Mouse (Mus musculus) C2C12 (cell line): ENCODE data around the gene Fez2. TPM values are rescaled to one million over a fixed set of nuclear protein-coding genes. Genes with fewer than 3 reads are reported as not detected.

Experiments used
- H3K27me3 ChIP-seq: one replicate; pipeline ENCODE4 v1.6.1; 2011; ENCODE audit not compliant: control insufficient read depth, insufficient read depth, insufficient read length
- H3K36me3 ChIP-seq: one replicate; pipeline ENCODE4 v1.6.1; 2011; ENCODE audit not compliant: control insufficient read depth, insufficient read depth
- H3K4me3 ChIP-seq: one replicate; pipeline ENCODE4 v1.5.1; 2011; ENCODE audit warnings: mild to moderate bottlenecking, control low read depth; ENCODE audit not compliant: poor library complexity, insufficient read depth, severe bottlenecking
- H3K79me2 ChIP-seq: one replicate; pipeline ENCODE4 v1.6.1; 2011; ENCODE audit not compliant: control insufficient read depth, insufficient read depth
- H3K79me3 ChIP-seq: one replicate; pipeline ENCODE4 v1.6.1; 2011; ENCODE audit warnings: low read depth, control low read depth
- H3ac ChIP-seq: one replicate; pipeline ENCODE3; 2011; ENCODE audit warnings: low read depth; ENCODE audit not compliant: control insufficient read depth, insufficient read length
- CEBPB ChIP-seq: IDR thresholded peaks from one replicate; pipeline ENCODE4 v1.6.1; 2011; ENCODE audit warnings: low read depth, mild to moderate bottlenecking, control low read depth, moderate library complexity
- CTCF ChIP-seq: IDR thresholded peaks from one replicate; pipeline ENCODE4 v1.5.1; 2011; ENCODE audit not compliant: control insufficient read depth, insufficient read depth, insufficient read length
- FOSL1 ChIP-seq: IDR thresholded peaks from one replicate; pipeline ENCODE4 v1.8.0; 2011; ENCODE audit warnings: mild to moderate bottlenecking, low read length; ENCODE audit not compliant: poor library complexity, insufficient read depth, severe bottlenecking
- MAX ChIP-seq: IDR thresholded peaks from one replicate; pipeline ENCODE4 v1.6.1; 2011; ENCODE audit warnings: mild to moderate bottlenecking, control low read depth
- MYOD1 ChIP-seq: IDR thresholded peaks from one replicate; pipeline ENCODE4 v1.6.1; 2011; ENCODE audit warnings: low read depth; ENCODE audit not compliant: control insufficient read depth, insufficient read length
- MYOG ChIP-seq: IDR thresholded peaks from one replicate; pipeline ENCODE4 v1.6.1; 2011; ENCODE audit not compliant: control insufficient read depth, insufficient read length; ENCODE audit errors: extremely low read depth
- USF1 ChIP-seq: IDR thresholded peaks from one replicate; pipeline ENCODE4 v1.6.1; 2011; ENCODE audit warnings: low read depth, mild to moderate bottlenecking, control low read depth, moderate library complexity
- polyA plus RNA-seq: library from polyadenylated mRNA; unstranded; fragments of >200 nt; fragmentation: generic; extraction: Trizol; gene quantifications from one replicate; pipeline ENCODE4 v1.2.1, GENCODE M21; 2012; ENCODE audit warnings: missing spikeins

Fez2 gene
- polyA plus RNA-seq, 1 experiment: 31.9 TPM

DNA sequence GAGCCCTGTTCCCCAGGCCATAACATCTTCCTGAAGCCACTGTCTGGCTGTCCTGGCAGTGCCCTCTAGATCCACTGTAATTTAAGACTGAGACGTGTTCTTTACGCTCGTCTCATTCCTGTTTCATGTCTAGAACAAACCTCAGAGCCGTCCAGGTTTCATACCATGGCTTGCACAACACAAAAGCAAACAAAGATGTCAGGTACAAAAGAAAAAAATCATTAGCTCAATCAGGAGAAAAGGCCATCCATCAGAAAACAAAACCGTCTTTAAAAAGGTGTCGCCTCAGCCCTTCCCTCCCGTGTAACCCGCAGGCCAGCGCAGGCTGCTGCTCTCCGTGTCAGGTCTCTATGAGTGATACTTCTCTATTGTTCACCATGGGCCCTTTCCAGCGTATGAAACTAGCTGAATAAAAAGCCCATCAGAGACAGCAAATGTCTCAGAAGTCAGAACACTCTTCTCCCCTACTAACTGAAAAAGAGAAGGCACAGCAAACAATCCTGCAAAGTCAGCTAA is 38.2 kb downstream of the Fez2 start:
- no peaks in the 10 kb centered on the region for H3K27me3 ChIP-seq

DNA sequence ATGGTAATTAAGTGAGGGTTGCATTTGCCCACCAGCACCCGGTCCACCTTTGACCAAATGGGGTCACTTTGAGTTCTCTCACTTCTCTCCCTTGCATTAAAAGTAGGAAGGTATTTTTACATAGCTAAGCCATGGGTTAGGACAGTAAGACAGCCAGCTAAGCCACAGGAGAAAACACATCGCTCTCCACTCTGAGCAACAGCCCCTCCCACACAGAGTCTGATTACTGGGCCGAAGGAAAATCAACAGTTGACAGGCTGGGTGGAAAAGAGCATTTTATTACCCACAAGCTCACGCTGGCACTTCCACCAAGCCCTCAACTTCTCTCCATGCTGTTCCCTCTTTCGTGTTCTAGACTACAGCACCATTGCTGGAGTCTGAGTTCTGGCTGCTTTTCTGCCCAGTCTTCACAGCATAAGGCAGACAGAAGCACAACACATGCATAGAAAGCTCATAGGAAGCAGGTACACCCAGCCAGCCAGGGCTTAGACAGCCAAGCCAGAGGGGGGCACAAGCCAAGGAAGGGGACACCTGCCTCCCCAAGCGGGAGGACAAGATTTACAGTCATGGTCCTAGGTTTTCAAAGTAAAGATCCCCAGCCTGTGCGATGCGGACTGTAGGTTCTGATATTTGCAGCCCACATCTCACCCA is 38.7 kb downstream of the Fez2 start:
- Histone ChIP-seq H3K36me3 (peaks cover 24% of the 10 kb centered on the region), H3K27me3 (no peaks in the 10 kb centered on the region), H3K4me3 (no peak overlapping the region), H3K79me2 (no peaks in the 10 kb centered on the region), H3ac (no peak overlapping the region), H3K79me3 (no peaks in the 10 kb centered on the region)
- TF ChIP-seq MYOG (no peak), MYOD1 (no peak), USF1 (no peak), CEBPB (no peak), MAX (no peak), CTCF (no peak), FOSL1 (no peak)

More for the DNA sequence above, 38.2 kb downstream of the Fez2 start:
- Histone ChIP-seq H3K36me3 (peaks cover 28% of the 10 kb centered on the region), H3K4me3 (no peak overlapping the region), H3ac (no peak overlapping the region), H3K79me2 (no peaks in the 10 kb centered on the region), H3K79me3 (no peaks in the 10 kb centered on the region)
- TF ChIP-seq CEBPB (no peak), CTCF (no peak), USF1 (no peak), FOSL1 (no peak), MAX (no peak), MYOD1 (no peak), MYOG (no peak)

DNA sequence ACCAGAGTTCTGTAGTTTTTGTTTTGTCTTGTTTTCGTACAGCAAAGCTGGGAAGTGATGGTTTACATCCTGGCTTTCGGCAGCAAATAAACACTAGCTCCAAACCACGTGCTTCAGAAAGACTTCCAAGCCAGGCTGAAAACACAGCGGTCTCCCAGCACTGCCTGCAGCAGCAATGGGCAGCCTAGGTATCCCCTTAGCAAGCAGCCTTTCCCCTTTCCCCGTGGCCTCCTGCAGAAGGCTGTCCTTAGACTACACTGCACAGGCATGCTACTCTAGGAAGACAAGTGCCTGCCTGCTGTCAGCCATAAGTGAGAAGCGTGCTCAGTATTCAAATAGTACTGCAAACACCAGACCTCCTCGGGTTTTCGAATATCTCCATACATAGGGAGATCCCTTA is 41.4 kb downstream of the Fez2 start:
- no peaks in the 10 kb centered on the region for H3K79me3 ChIP-seq
- no peaks in the 10 kb centered on the region for H3K79me2 ChIP-seq
- H3K4me3 ChIP-seq: no peak overlapping the region
- no peaks in the 10 kb centered on the region for H3K27me3 ChIP-seq
- peaks cover 19% of the 10 kb centered on the region for H3K36me3 ChIP-seq
- TF ChIP-seq USF1: no peak
- TF ChIP-seq MAX: no peak
- TF ChIP-seq MYOG: no peak
- TF ChIP-seq CEBPB: no peak
- TF ChIP-seq FOSL1: no peak
- TF ChIP-seq MYOD1: no peak
- no peak for TF ChIP-seq CTCF
- no peak overlapping the region for H3ac ChIP-seq

DNA sequence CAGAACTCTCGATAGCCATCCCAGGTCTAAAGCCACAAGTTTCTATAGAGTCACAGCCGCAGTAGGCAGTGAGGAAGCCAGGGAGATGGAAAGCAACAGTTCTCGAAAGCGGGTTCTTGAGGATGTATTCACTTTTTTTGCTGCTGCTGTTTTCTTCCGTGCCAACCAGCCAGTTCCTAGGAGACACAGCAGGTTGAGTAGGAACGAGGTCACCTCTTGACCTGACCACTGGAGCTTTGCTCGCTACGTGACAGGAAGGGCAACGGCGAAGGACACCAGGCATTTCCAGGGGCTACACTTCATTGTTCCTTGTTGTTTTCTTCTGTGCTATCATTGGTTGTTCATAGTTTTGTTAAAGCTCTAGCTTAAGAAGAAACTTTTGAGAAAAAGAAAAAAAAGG is 43.2 kb downstream of the Fez2 start:
- Histone ChIP-seq H3K36me3 (peaks cover 18% of the 10 kb centered on the region), H3K27me3 (no peaks in the 10 kb centered on the region), H3K79me3 (no peaks in the 10 kb centered on the region), H3ac (no peak overlapping the region), H3K79me2 (no peaks in the 10 kb centered on the region), H3K4me3 (no peak overlapping the region)
- TF ChIP-seq CTCF: no peak

DNA sequence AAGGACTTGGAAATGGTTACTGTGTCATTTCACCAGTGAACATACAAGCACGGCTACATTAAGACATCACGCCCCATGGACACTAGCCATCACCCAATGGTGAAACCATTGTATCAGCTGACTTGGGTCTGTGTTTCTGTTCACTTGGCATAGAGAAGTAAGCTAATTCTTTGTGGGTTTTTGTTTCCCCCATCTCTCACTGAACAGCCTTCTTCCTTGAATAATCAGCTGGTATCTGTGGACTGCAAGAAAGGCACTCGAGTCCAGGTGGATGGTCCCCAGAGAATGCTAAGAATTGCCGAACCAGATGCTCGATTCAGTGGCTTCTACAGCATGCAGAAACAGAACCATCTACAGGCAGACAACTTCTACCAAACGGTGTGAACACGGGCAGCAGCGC is 44.1 kb downstream of the Fez2 start:
- TF ChIP-seq MYOD1 (no peak), USF1 (no peak), FOSL1 (no peak), MAX (no peak), CTCF (no peak), CEBPB (no peak), MYOG (no peak)
- peaks cover 18% of the 10 kb centered on the region for H3K36me3 ChIP-seq
- no peak overlapping the region for H3K4me3 ChIP-seq

DNA sequence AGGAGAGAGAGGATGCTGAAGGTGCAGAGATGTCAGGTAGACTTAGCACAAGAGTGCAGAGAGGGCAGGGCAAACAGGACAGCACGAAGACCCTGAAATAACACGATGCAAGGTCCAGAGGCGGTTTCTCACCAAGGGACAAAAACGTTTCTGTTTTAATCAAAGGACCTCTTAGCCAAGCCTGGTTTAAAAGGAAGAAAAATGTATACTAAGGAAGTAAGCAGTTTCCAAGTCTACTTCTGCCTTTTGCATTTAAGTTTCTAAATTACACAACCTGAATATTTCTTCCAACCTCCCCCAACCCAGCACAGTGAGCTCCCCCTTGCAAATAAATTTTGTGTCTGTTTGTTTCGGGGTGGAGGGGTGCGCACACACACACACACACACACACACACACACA is 44.8 kb downstream of the Fez2 start:
- H3K27me3 ChIP-seq: no peaks in the 10 kb centered on the region
- H3K79me2 ChIP-seq: no peaks in the 10 kb centered on the region
- H3ac ChIP-seq: no peak overlapping the region
- no peak for TF ChIP-seq MYOD1
- H3K36me3 ChIP-seq: peaks cover 18% of the 10 kb centered on the region
- H3K4me3 ChIP-seq: no peak overlapping the region
- H3K79me3 ChIP-seq: no peaks in the 10 kb centered on the region

More for the DNA sequence above, 44.1 kb downstream of the Fez2 start:
- no peaks in the 10 kb centered on the region for H3K79me3 ChIP-seq
- no peaks in the 10 kb centered on the region for H3K27me3 ChIP-seq
- H3ac ChIP-seq: no peak overlapping the region
- no peaks in the 10 kb centered on the region for H3K79me2 ChIP-seq
